8 mouse cellular contexts compared by ENCODE assay signal in the genomic region with DNA sequence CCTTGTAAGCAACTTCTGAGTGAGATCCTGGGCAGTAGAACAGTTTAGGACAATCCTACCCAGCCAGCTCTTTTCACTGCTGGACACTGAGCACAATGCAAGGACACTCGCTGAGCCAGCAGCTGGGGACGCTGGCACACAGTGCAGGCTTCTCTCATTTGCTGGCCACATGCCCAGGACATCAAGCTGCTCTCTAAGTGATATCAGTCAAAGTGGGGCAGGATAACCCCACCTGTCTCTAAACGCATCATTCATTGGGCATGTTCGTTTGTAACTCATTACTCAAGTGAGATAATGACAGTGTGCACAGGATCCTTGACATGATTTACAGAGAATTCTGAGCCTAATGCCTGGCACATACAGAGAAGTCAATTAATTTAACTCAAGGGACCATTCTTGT.
DNase-seq lines count a peak whose midpoint lies in the region; ATAC-seq and TF ChIP-seq lines count a peak whose summit lies in the region.

No protein-coding gene starts in this region.

- peak; percentile 77 for DNase-seq in ovary, postnatal 36 days (ENCODE audit: low spot score)
- DNase-seq in ovary, postnatal 14 days (ENCODE audit: low spot score) = no peak
- peak; percentile 79 for DNase-seq in cerebellum, adult 9-11 months
- peak; percentile 42 for DNase-seq in heart, embryonic 10.5 days (ENCODE audit: low spot score)
- DNase-seq in layer of hippocampus, adult 8-10 months (ENCODE audit: low spot score in 2 of 2) = peak; percentile 51 to 67
- DNase-seq in B cell, adult 2 months = no peak

- H3K27ac ChIP-seq in heart, embryonic 10.5 days = no peak overlapping the region
- no peak overlapping the region for H3K27ac ChIP-seq in neural tube, embryonic 15.5 days (replicated peaks)
- no peak overlapping the region for H3K27ac ChIP-seq in intestine, postnatal 0 days (ENCODE audit: low read depth, low read length)

- 64% methylated on average over 4 of the region's 4 CpGs for WGBS in heart, embryonic 10.5 days
- WGBS in neural tube, embryonic 15.5 days = 30% methylated on average over 4 of the region's 4 CpGs
- WGBS in intestine, postnatal 0 days = 57% methylated on average over 4 of the region's 4 CpGs

- H3K36me3 ChIP-seq in heart, embryonic 10.5 days = no peaks in the 10 kb centered on the region
- no peaks in the 10 kb centered on the region for H3K36me3 ChIP-seq in neural tube, embryonic 15.5 days
- H3K36me3 ChIP-seq in intestine, postnatal 0 days (ENCODE audit: control insufficient read depth, insufficient read depth) = no peaks in the 10 kb centered on the region

- no peak for TF ChIP-seq CTCF in intestine, postnatal 0 days (IDR thresholded peaks at IDR 0.05; ENCODE audit: low read depth)

- no peak overlapping the region for H3K4me2 ChIP-seq in neural tube, embryonic 15.5 days
- H3K4me2 ChIP-seq in intestine, postnatal 0 days (replicated peaks; ENCODE audit: low read depth) = no peak overlapping the region

- no peaks in the 10 kb centered on the region for H3K9me3 ChIP-seq in heart, embryonic 10.5 days
- no peaks in the 10 kb centered on the region for H3K9me3 ChIP-seq in neural tube, embryonic 15.5 days (replicated peaks)
- no peaks in the 10 kb centered on the region for H3K9me3 ChIP-seq in intestine, postnatal 0 days (ENCODE audit: control insufficient read depth)

- H3K4me3 ChIP-seq in heart, embryonic 10.5 days = no peak overlapping the region
- no peak overlapping the region for H3K4me3 ChIP-seq in neural tube, embryonic 15.5 days (replicated peaks)
- H3K4me3 ChIP-seq in intestine, postnatal 0 days (ENCODE audit: low read depth, low read length) = no peak overlapping the region

- peak; percentile 84 for ATAC-seq in neural tube, embryonic 15.5 days (ENCODE audit: low FRiP score)
- no peak for ATAC-seq in intestine, postnatal 0 days

- no peak overlapping the region for H3K9ac ChIP-seq in neural tube, embryonic 15.5 days (replicated peaks)
- no peak overlapping the region for H3K9ac ChIP-seq in intestine, postnatal 0 days (ENCODE audit: low read depth, low read length)

- H3K4me1 ChIP-seq in heart, embryonic 10.5 days = no peaks in the 10 kb centered on the region
- no peaks in the 10 kb centered on the region for H3K4me1 ChIP-seq in neural tube, embryonic 15.5 days
- no peaks in the 10 kb centered on the region for H3K4me1 ChIP-seq in intestine, postnatal 0 days (replicated peaks; ENCODE audit: control insufficient read depth, insufficient read depth, low read length)

- no peaks in the 10 kb centered on the region for H3K27me3 ChIP-seq in heart, embryonic 10.5 days (ENCODE audit: insufficient read depth, poor library complexity, severe bottlenecking)
- H3K27me3 ChIP-seq in neural tube, embryonic 15.5 days (replicated peaks) = no peaks in the 10 kb centered on the region
- H3K27me3 ChIP-seq in intestine, postnatal 0 days (replicated peaks; ENCODE audit: control insufficient read depth, insufficient read depth, low read length) = no peaks in the 10 kb centered on the region

Comparison
In these comparisons a context has a peak if more than half of its experiments do, and no peak if none do; other contexts are left out.
1. DNase-seq: peak in ovary, postnatal 36 days (single experiment), cerebellum, adult 9-11 months (single experiment), heart, embryonic 10.5 days (single experiment) and layer of hippocampus, adult 8-10 months (2 of 2); none in ovary, postnatal 14 days (single experiment) and B cell, adult 2 months (0 of 2).